Mouse (Mus musculus) forebrain, embryonic 12.5 days (tissue): Measurements from ENCODE around the gene Jph2. TPM values are rescaled to one million over a fixed set of nuclear protein-coding genes. Genes with fewer than 3 reads are reported as not detected.
A peak's percentile ranks its signal among the peaks of the same experiment; 100 is the strongest.

Experiments used
- ATAC-seq: fragments of 200-750 bp; cut with Nextera tagmentation; 2 replicates; pipeline ENCODE4 v1.8.0; 2017; ENCODE audit warnings: moderate TSS enrichment; ENCODE audit not compliant: low FRiP score
- H3K27ac ChIP-seq: fragments of 300-500 bp; sonication (generic); 2 replicates; pipeline ENCODE4 v1.5.1; 2016; ENCODE audit warnings: mild to moderate bottlenecking
- H3K27me3 ChIP-seq: fragments of 300-500 bp; sonication (generic); 2 replicates; pipeline ENCODE4 v1.6.1; 2016; ENCODE audit warnings: mild to moderate bottlenecking
- H3K36me3 ChIP-seq: fragments of 300-500 bp; sonication (generic); replicated peaks from 2 replicates; pipeline ENCODE4 v1.6.1; 2016; ENCODE audit warnings: mild to moderate bottlenecking
- H3K4me1 ChIP-seq: fragments of 300-500 bp; sonication (generic); 2 replicates; pipeline ENCODE4 v1.6.1; 2016
- H3K4me2 ChIP-seq: fragments of 300-500 bp; sonication (generic); 2 replicates; pipeline ENCODE4 v1.6.1; 2016; ENCODE audit warnings: mild to moderate bottlenecking, moderate library complexity
- H3K4me3 ChIP-seq: fragments of 300-500 bp; sonication (generic); replicated peaks from 2 replicates; pipeline ENCODE4 v1.5.1; 2016; ENCODE audit warnings: mild to moderate bottlenecking
- H3K9ac ChIP-seq: fragments of 300-500 bp; sonication (generic); 2 replicates; pipeline ENCODE4 v1.6.1; 2016; ENCODE audit warnings: mild to moderate bottlenecking
- H3K9me3 ChIP-seq: fragments of 300-500 bp; sonication (generic); 2 replicates; pipeline ENCODE4 v1.6.1; 2016
- WGBS: fragments of 180-500 bp; shearing (Covaris S2); methylation state at CpG from one replicate; pipeline ENCODE4 v1.1.7; 2016; 5-methylcytosine and 5-hydroxymethylcytosine counted together
- polyA plus RNA-seq: library from polyadenylated mRNA; unstranded; fragments of >200 nt; fragmentation: Nextera tagmentation; extraction: Ambion mirVana; gene quantifications from 2 replicates; pipeline ENCODE4 v1.2.1, GENCODE M21; 2016

Jph2 gene
- 0.18 and 0.24 TPM in 2 replicates for polyA plus RNA-seq

GRCm38 (mm10) chr2:163397905-163398304 lies at the start of gene Jph2:
Gene Jph2, minus strand, starts transcription at chr2:163397993.
- no peak within 1 kb of the TSS; the same call in 1 of the 2 replicates for H3K9ac ChIP-seq
- no peaks in the 10 kb centered on the region for H3K9me3 ChIP-seq
- H3K27me3 ChIP-seq, result 0 out of 2 replicates have a peak, but pooled peaks cover 3% of the 10 kb centered on the region
- H3K4me1 ChIP-seq, result peaks cover 12% of the 10 kb centered on the region
- H3K4me2 ChIP-seq, result peak within 1 kb of the TSS; percentile 28
- no peak within 1 kb of the TSS for H3K4me3 ChIP-seq
- H3K27ac ChIP-seq, result no peak within 1 kb of the TSS
- no peaks in the 10 kb centered on the region for H3K36me3 ChIP-seq
- 13% methylated on average over 10 of the region's 10 CpGs for WGBS
- no peak for ATAC-seq

GRCm38 (mm10) chr2:163447375-163447774 lies 49.6 kb upstream of the Jph2 start:
- no peaks in the 10 kb centered on the region; the same call in 1 of the 2 replicates for H3K4me1 ChIP-seq
- H3K9ac ChIP-seq, result no peak overlapping the region
- no peaks in the 10 kb centered on the region for H3K27me3 ChIP-seq
- no peak overlapping the region for H3K27ac ChIP-seq
- no peaks in the 10 kb centered on the region for H3K9me3 ChIP-seq
- 87% methylated on average over 12 of the region's 12 CpGs for WGBS
- no peak for ATAC-seq
- H3K4me2 ChIP-seq, result no peak overlapping the region
- no peak overlapping the region for H3K4me3 ChIP-seq
- peaks cover 31% of the 10 kb centered on the region; the same call in 1 of the 2 replicates for H3K36me3 ChIP-seq

- 73% methylated on average over 7 of the region's 7 CpGs for WGBS
- no peaks in the 10 kb centered on the region for H3K9me3 ChIP-seq
- ATAC-seq, result no peak
- no peak overlapping the region for H3K4me2 ChIP-seq
- no peak overlapping the region for H3K27ac ChIP-seq
- H3K27me3 ChIP-seq, result 0 out of 2 replicates have a peak, but pooled peaks cover 4% of the 10 kb centered on the region
- H3K4me3 ChIP-seq, result no peak overlapping the region
- peaks cover 20% of the 10 kb centered on the region for H3K4me1 ChIP-seq
- no peak overlapping the region for H3K9ac ChIP-seq
- H3K36me3 ChIP-seq, result peaks cover 13% of the 10 kb centered on the region; the same call in 1 of the 2 replicates
These were observed 46.2 kb upstream of the Jph2 start for GRCm38 (mm10) chr2:163444017-163444416.

- 78% methylated on average over 6 of the region's 6 CpGs for WGBS
- peaks cover 13% of the 10 kb centered on the region; the same call in 1 of the 2 replicates for H3K36me3 ChIP-seq
- no peak for ATAC-seq
These were observed 45.8 kb upstream of the Jph2 start for GRCm38 (mm10) chr2:163443543-163443942.

GRCm38 (mm10) chr2:163439488-163439887 lies 41.7 kb upstream of the Jph2 start:
- Histone ChIP-seq H3K4me2 (peak overlapping the region; percentile 71), H3K9me3 (no peaks in the 10 kb centered on the region), H3K4me3 (peak overlapping the region; percentile 65), H3K4me1 (peaks cover 35% of the 10 kb centered on the region), H3K9ac (peak overlapping the region; percentile 75), H3K27ac (no peak overlapping the region), H3K27me3 (0 out of 2 replicates have a peak, but pooled peaks cover 13% of the 10 kb centered on the region), H3K36me3 (no peaks in the 10 kb centered on the region)
- no peak for ATAC-seq
- whole genome bisulfite sequencing, result 82% methylated on average over 1 of the region's 1 CpGs

More at GRCm38 (mm10) chr2:163443543-163443942, 45.8 kb upstream of the Jph2 start:
- H3K4me3 ChIP-seq, result no peak overlapping the region
- 0 out of 2 replicates have a peak, but pooled peaks cover 7% of the 10 kb centered on the region for H3K27me3 ChIP-seq
- no peak overlapping the region for H3K4me2 ChIP-seq
- H3K4me1 ChIP-seq, result peaks cover 24% of the 10 kb centered on the region
- no peaks in the 10 kb centered on the region for H3K9me3 ChIP-seq
- no peak overlapping the region for H3K9ac ChIP-seq
- H3K27ac ChIP-seq, result no peak overlapping the region

GRCm38 (mm10) chr2:163438619-163439451 lies 41.0 kb upstream of the Jph2 start:
- H3K9ac ChIP-seq, result peak overlapping the region; percentile 75
- no peaks in the 10 kb centered on the region for H3K36me3 ChIP-seq
- peak; percentile 53 for ATAC-seq
- 0 out of 2 replicates have a peak, but pooled peaks cover 13% of the 10 kb centered on the region for H3K27me3 ChIP-seq
- H3K4me3 ChIP-seq, result peak overlapping the region; percentile 65
- peaks cover 35% of the 10 kb centered on the region for H3K4me1 ChIP-seq
- H3K4me2 ChIP-seq, result peak overlapping the region; percentile 71
- no peaks in the 10 kb centered on the region for H3K9me3 ChIP-seq
- H3K27ac ChIP-seq, result peak overlapping the region; percentile 67
- 1% methylated on average over 30 of the region's 30 CpGs for WGBS

- H3K36me3 ChIP-seq, result no peaks in the 10 kb centered on the region
- ATAC-seq, result peak; percentile 85
- 0% methylated on average over 17 of the region's 18 CpGs for WGBS
- H3K9me3 ChIP-seq, result no peaks in the 10 kb centered on the region
- H3K4me3 ChIP-seq, result peak within 1 kb of the TSS; percentile 65
- H3K4me2 ChIP-seq, result peak within 1 kb of the TSS; percentile 71
- H3K27me3 ChIP-seq, result 0 out of 2 replicates have a peak, but pooled peaks cover 13% of the 10 kb centered on the region
- peak within 1 kb of the TSS; percentile 67 for H3K27ac ChIP-seq
- peak within 1 kb of the TSS; percentile 75 for H3K9ac ChIP-seq
- peaks cover 35% of the 10 kb centered on the region for H3K4me1 ChIP-seq
These were observed 40.4 kb upstream of the Jph2 start, which contains the start of gene Gdap1l1 for GRCm38 (mm10) chr2:163438246-163438618. Gene Gdap1l1, plus strand, starts transcription at chr2:163438476.

- H3K27me3 ChIP-seq, result 0 out of 2 replicates have a peak, but pooled peaks cover 13% of the 10 kb centered on the region
- H3K4me3 ChIP-seq, result peak overlapping the region; percentile 65
- 35% methylated on average over 4 of the region's 4 CpGs for WGBS
- no peaks in the 10 kb centered on the region for H3K36me3 ChIP-seq
- H3K9ac ChIP-seq, result peak overlapping the region; percentile 75; the same call in 1 of the 2 replicates
- peak overlapping the region; percentile 71 for H3K4me2 ChIP-seq
- peak; percentile 39; the same call in 1 of the 2 replicates for ATAC-seq
- peak overlapping the region; percentile 67 for H3K27ac ChIP-seq
- no peaks in the 10 kb centered on the region for H3K9me3 ChIP-seq
- peaks cover 35% of the 10 kb centered on the region for H3K4me1 ChIP-seq
These were observed 40.0 kb upstream of the Jph2 start for GRCm38 (mm10) chr2:163437800-163438199.

- no peaks in the 10 kb centered on the region for H3K36me3 ChIP-seq
- 0 out of 2 replicates have a peak, but pooled peaks cover 8% of the 10 kb centered on the region for H3K27me3 ChIP-seq
- H3K9ac ChIP-seq, result no peak overlapping the region
- peaks cover 14% of the 10 kb centered on the region; the same call in 1 of the 2 replicates for H3K4me1 ChIP-seq
- WGBS, result 31% methylated on average over 4 of the region's 4 CpGs
- no peaks in the 10 kb centered on the region for H3K9me3 ChIP-seq
- H3K4me2 ChIP-seq, result no peak overlapping the region
- H3K4me3 ChIP-seq, result no peak overlapping the region
- no peak for ATAC-seq
- H3K27ac ChIP-seq, result no peak overlapping the region
These were observed 36.2 kb upstream of the Jph2 start for GRCm38 (mm10) chr2:163433971-163434370.

GRCm38 (mm10) chr2:163431289-163431688 lies 33.5 kb upstream of the Jph2 start:
- H3K36me3 ChIP-seq, result no peaks in the 10 kb centered on the region
- no peak overlapping the region for H3K4me2 ChIP-seq
- no peaks in the 10 kb centered on the region for H3K27me3 ChIP-seq
- ATAC-seq, result no peak
- H3K4me3 ChIP-seq, result no peak overlapping the region
- no peaks in the 10 kb centered on the region for H3K4me1 ChIP-seq
- WGBS, result 90% methylated on average over 9 of the region's 9 CpGs
- no peaks in the 10 kb centered on the region for H3K9me3 ChIP-seq
- H3K9ac ChIP-seq, result no peak overlapping the region
- no peak overlapping the region for H3K27ac ChIP-seq

GRCm38 (mm10) chr2:163428346-163429011 lies 30.7 kb upstream of the Jph2 start:
- no peak overlapping the region for H3K27ac ChIP-seq
- ATAC-seq, result no peak
- peaks cover 4% of the 10 kb centered on the region; the same call in 1 of the 2 replicates for H3K4me1 ChIP-seq
- no peak overlapping the region for H3K4me2 ChIP-seq
- H3K4me3 ChIP-seq, result no peak overlapping the region
- 0 out of 2 replicates have a peak, but pooled peaks cover 4% of the 10 kb centered on the region for H3K36me3 ChIP-seq
- no peaks in the 10 kb centered on the region for H3K9me3 ChIP-seq
- H3K27me3 ChIP-seq, result no peaks in the 10 kb centered on the region
- H3K9ac ChIP-seq, result no peak overlapping the region
- WGBS, result 54% methylated on average over 4 of the region's 4 CpGs

- H3K4me3 ChIP-seq, result no peak within 1 kb of the TSS
- H3K27me3 ChIP-seq, result no peaks in the 10 kb centered on the region
- H3K9me3 ChIP-seq, result no peaks in the 10 kb centered on the region
- H3K4me2 ChIP-seq, result no peak within 1 kb of the TSS
- H3K27ac ChIP-seq, result no peak within 1 kb of the TSS
- 82% methylated on average over 6 of the region's 6 CpGs for WGBS
- peaks cover 19% of the 10 kb centered on the region for H3K4me1 ChIP-seq
- 0 out of 2 replicates have a peak, but pooled peaks cover 12% of the 10 kb centered on the region for H3K36me3 ChIP-seq
- no peak within 1 kb of the TSS for H3K9ac ChIP-seq
- no peak for ATAC-seq
These were observed 26.8 kb upstream of the Jph2 start, which contains the start of gene Oser1 for GRCm38 (mm10) chr2:163424597-163424996. Gene Oser1, minus strand, starts transcription at chr2:163424697.
